Mouse (Mus musculus) layer of hippocampus, postnatal 25 days (tissue): ENCODE data around the gene Tarsl2. TPM values are rescaled to one million over a fixed set of nuclear protein-coding genes. Genes with fewer than 3 reads are reported as not detected.

Experiments used
- DNase-seq, 2 experiments: peaks; one replicate each; pipeline ENCODE4 v3.0.0; 2022; ENCODE audit warnings: mixed read lengths in 2 of 2, low spot score in 1 of 2; ENCODE audit errors: extremely low spot score in 1 of 2
- total RNA-seq, 2 experiments: library from RNA; stranded (reverse); gene quantifications; 2 replicates each; pipeline ENCODE4 v1.2.3; 2021

Gene Tarsl2
- total RNA-seq, 2 experiments from 2014 or later = 36.2 to 36.7 TPM

GRCm38 (mm10) chr7:65645996-65646395 lies 1.3 kb downstream of the Tarsl2 start:
- DNase-seq = no peak

- DNase-seq = no peak
Observed at GRCm38 (mm10) chr7:65650662-65651061, 6.0 kb downstream of the Tarsl2 start.

GRCm38 (mm10) chr7:65657490-65658120 lies 12.9 kb downstream of the Tarsl2 start:
- no peak for DNase-seq

GRCm38 (mm10) chr7:65663225-65663790 lies 18.6 kb downstream of the Tarsl2 start:
- no peak for DNase-seq

GRCm38 (mm10) chr7:65663886-65664285 lies 19.2 kb downstream of the Tarsl2 start:
- no peak for DNase-seq

- DNase-seq = no peak
Observed at GRCm38 (mm10) chr7:65667491-65667890, 22.8 kb downstream of the Tarsl2 start.

GRCm38 (mm10) chr7:65678050-65678449 lies 33.4 kb downstream of the Tarsl2 start:
- no peak for DNase-seq

GRCm38 (mm10) chr7:65678900-65679595 lies 34.4 kb downstream of the Tarsl2 start:
- no peak for DNase-seq

GRCm38 (mm10) chr7:65681166-65681565 lies 36.5 kb downstream of the Tarsl2 start:
- DNase-seq = no peak

- no peak for DNase-seq
Observed at GRCm38 (mm10) chr7:65684256-65684835, 39.6 kb downstream of the Tarsl2 start.

- no peak for DNase-seq
Observed at GRCm38 (mm10) chr7:65686664-65687063, 42.0 kb downstream of the Tarsl2 start.

GRCm38 (mm10) chr7:65690869-65691268 lies 46.2 kb downstream of the Tarsl2 start, which contains the start of gene Tm2d3:
TSS of gene Tm2d3 (plus strand) at chr7:65691169.
- DNase-seq = no peak

GRCm38 (mm10) chr7:65691929-65692605 lies 47.4 kb downstream of the Tarsl2 start:
- no peak for DNase-seq

GRCm38 (mm10) chr7:65692883-65693282 lies 48.2 kb downstream of the Tarsl2 start:
- DNase-seq = no peak

- peak; percentile 81 to 89 for DNase-seq
Observed at GRCm38 (mm10) chr7:65693301-65693821, 48.7 kb downstream of the Tarsl2 start.

GRCm38 (mm10) chr7:65696450-65696849 lies 51.8 kb downstream of the Tarsl2 start:
- DNase-seq = no peak

- DNase-seq = no peak
Observed at GRCm38 (mm10) chr7:65702076-65702475, 57.4 kb downstream of the Tarsl2 start.

GRCm38 (mm10) chr7:65704818-65705242 lies 60.1 kb downstream of the Tarsl2 start:
- DNase-seq = peak; percentile 77 to 94

GRCm38 (mm10) chr7:65708506-65708905 lies 63.8 kb downstream of the Tarsl2 start:
- DNase-seq = no peak

GRCm38 (mm10) chr7:65710301-65710700 lies 65.6 kb downstream of the Tarsl2 start:
- DNase-seq = no peak
